Mouse (Mus musculus) layer of hippocampus, adult 18-20 months (tissue): ENCODE data around the gene Tfpi2. TPM values are rescaled to one million over a fixed set of nuclear protein-coding genes. Genes with fewer than 3 reads are reported as not detected.

Source experiments
- DNase-seq, 2 experiments: peaks; one replicate each; pipeline ENCODE4 v3.0.0; 2022; ENCODE audit warnings: low spot score in 2 of 2
- total RNA-seq, 2 experiments: library from RNA; stranded (reverse); gene quantifications; 2 replicates each; pipeline ENCODE4 v1.2.3; 2021

The Tfpi2 gene
- total RNA-seq, 2 experiments from 2014 or later: not detected

GRCm38 (mm10) chr6:3916015-3916414 is 72.7 kb downstream of the Tfpi2 start:
- DNase-seq: no peak

Other genes starting within 250 kb of the Tfpi2 start
- gene Calcr, start 224.2 kb downstream of the Tfpi2 start, total RNA-seq: not detected
- not detected for gene Gngt1, start 4.9 kb upstream of the Tfpi2 start, total RNA-seq
- gene Gng11, start 15.0 kb upstream of the Tfpi2 start, total RNA-seq: 10 to 100 TPM; 10.5 to 10.9 TPM
- gene Bet1, start 98.1 kb upstream of the Tfpi2 start, total RNA-seq: 10 to 100 TPM; 21.8 to 25.6 TPM